Mouse (Mus musculus): Measurements from ENCODE around the gene Rims4.

Rims4 gene

DNA sequence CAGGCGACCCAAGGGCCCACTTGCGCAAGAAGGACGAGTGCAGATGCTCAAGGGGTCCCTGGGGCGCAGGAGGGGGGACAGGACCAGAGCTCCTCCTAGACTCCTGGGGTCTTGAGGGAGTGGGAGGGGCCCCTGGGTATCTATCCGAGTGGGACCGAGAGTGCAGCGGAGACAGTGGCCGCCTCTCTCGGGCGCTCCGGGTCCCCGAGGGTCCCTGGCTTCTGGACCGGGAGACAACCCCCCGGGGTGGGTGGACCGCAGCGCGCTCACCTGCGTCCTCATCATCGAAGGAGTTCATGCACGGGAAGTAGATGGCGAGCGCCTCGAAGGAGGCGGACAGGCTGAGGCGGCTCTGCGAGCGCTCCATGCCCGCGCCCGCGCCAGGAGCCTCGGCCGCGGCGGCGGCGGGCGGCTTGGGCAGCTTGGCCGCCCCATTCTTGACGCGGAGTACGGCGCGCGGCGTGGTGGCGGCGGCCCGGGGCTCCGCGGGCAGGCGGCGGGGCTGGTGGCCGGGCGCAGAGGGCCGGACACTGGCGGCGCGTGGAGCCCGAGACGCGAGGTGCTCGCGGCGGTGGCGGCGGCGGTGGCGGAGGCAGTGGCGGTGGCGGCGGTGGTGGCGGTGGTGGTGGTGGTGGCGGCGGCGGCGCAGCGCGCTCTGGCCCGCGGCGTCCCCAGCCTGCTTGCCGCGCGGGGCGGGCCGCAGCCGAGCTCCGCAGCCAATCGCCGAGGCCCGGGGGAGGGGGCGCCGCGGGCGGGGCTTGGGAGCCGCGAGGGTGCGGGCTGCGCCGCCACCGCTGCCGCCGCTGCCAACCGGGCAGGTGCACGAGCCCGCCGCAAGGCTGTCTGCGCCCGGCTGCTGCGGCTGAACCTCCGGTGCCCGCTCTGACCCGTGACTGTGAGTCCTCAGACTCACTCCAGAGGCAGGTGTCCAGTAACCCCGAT lies at the start of gene Rims4:
Rims4 (minus strand) TSS at position 367 of the 942 bp plus-strand sequence.
- peak in 1 of 2 experiments; percentile 21 for DNase-seq (ENCODE audit: low spot score in 2 of 2)

- no peak for DNase-seq (ENCODE audit: low spot score in 2 of 2)
These were observed 47.2 kb upstream of the Rims4 start for GRCm38 (mm10) chr2:163965706-163966105.

DNA sequence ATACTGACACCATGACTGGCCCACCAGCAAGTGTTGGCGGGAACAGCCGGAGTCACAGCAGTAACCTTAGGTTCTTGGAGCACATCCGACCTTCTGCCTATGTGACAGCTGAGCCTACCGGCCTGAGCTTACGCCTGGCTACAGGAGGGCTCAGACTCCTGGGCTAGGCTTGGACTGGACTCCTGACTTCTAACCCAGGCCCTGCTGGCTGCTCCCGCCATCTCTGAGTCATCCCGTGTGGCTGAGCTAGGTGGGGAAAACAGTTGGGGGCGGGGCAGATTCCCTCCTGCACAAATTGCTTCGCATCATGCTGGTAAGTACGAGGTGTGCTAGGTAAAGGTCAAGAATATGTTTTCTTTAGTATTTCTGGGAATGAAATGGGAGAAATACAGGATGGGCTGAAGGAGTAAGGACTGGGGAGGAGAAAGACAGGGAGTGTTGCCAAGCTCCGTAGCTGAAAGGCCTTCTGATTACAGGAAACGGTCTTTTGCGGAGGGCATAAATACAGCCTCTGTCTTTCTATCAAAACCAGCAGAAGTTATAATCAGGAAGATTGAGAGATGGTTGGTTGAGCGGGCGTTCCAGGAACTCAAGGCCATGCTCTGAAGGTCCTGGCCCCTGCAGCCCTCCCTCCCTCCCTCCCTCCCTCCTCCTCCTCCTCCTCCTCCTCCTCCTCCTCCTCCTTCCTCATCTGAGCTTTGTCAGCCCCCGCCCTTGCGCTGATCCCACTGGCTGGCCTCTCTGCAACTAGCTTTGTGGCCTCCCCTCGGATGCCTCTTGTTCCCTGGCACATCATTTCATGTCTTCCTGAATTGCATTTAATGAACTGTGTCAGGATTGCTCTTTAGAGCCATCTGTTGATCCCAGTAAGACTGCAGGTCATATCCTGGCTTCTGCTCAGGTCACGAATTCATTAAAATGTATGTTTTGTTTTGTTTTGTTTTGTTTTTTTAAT lies 46.4 kb upstream of the Rims4 start:
- DNase-seq (ENCODE audit: low spot score in 2 of 2) = no peak

- DNase-seq (ENCODE audit: low spot score in 2 of 2) = no peak
These were observed 35.3 kb upstream of the Rims4 start for GRCm38 (mm10) chr2:163953622-163954310.

- peak in 1 of 2 experiments; percentile 28 for DNase-seq (ENCODE audit: low spot score in 2 of 2)
These were observed 33.3 kb upstream of the Rims4 start for GRCm38 (mm10) chr2:163951770-163952169.

DNA sequence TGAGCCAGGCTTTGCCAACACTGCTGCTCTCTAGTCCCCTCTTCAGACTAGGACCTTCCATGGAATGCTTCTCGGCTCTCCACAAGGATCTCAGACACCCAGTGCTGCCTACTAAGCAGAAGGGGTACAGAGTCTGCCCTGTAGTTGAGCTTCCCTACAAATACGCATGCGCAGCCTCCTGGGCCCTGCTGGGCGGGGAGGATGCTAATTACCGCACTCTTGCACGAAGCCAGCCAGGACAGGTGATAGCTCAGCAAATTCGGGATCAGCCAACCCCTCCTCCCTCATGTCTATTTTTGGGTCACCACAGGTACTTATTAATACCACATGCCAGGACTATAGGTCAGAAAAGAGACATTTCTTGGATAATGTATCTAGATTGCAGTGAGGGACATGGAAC lies 29.5 kb upstream of the Rims4 start:
- DNase-seq (ENCODE audit: low spot score in 2 of 2) = no peak

- DNase-seq (ENCODE audit: low spot score in 2 of 2) = no peak
These were observed 27.7 kb upstream of the Rims4 start for GRCm38 (mm10) chr2:163946221-163946620.

DNA sequence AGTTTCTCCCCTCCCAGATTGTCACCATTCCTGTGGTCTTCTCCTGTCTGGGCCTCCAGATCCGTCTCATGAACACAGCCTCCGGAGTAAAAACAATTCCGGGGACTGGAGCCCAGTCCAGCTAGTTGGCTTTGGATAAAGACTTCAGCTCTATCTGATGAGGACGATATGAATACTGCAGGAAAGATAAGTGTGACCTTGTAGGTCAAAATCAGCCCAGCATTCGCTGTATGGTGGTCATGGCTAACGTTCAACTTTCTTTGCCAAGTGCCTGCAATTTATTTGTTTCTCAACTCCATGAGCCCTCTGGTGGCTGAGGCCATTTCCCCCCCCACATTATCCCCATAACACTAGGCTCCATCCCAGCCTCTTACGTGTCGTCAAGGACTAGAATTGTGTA lies 26.0 kb upstream of the Rims4 start:
- no peak for DNase-seq (ENCODE audit: low spot score in 2 of 2)

- no peak for DNase-seq (ENCODE audit: low spot score in 2 of 2)
These were observed 24.6 kb upstream of the Rims4 start for GRCm38 (mm10) chr2:163943056-163943455.

DNA sequence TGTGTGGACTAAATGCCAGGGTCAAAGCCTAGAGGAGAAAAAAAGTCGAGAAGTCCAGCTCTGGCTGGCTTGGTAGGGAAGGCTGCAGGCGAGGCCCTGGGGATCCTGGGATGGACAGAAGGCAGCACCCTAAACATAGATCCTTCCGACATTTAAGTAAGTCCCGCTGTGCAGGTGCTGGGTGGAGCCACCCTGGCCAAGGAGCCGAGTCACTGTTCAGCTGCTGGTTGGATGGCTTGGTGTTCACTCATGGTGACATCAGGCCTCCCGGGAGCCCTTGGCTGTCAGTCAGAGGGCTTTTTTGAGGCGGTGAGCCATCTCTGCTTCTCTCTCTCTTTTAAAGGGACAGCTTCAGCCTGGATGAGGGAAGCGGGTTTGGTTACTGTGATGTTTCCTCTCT lies 21.0 kb upstream of the Rims4 start:
- no peak for DNase-seq (ENCODE audit: low spot score in 2 of 2)

DNA sequence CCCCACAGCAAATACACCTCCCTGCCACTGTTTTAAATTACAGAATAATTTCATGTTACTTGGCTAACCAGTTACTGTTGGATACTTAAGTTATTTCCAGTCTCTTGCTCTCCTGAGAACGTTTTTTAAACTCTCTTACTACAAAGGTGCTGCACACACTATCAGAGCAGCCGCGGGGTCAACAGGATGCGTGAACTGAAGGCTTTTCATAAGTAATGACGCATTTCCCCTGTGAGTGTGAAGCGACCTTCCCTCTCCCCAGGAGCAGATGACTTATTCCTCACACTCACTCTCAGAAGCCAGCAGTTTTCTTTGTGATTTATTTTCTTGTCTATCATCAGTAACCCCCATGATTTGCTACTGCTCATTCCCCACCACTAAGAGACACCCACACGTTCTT lies 13.7 kb upstream of the Rims4 start:
- DNase-seq (ENCODE audit: low spot score in 2 of 2) = no peak

DNA sequence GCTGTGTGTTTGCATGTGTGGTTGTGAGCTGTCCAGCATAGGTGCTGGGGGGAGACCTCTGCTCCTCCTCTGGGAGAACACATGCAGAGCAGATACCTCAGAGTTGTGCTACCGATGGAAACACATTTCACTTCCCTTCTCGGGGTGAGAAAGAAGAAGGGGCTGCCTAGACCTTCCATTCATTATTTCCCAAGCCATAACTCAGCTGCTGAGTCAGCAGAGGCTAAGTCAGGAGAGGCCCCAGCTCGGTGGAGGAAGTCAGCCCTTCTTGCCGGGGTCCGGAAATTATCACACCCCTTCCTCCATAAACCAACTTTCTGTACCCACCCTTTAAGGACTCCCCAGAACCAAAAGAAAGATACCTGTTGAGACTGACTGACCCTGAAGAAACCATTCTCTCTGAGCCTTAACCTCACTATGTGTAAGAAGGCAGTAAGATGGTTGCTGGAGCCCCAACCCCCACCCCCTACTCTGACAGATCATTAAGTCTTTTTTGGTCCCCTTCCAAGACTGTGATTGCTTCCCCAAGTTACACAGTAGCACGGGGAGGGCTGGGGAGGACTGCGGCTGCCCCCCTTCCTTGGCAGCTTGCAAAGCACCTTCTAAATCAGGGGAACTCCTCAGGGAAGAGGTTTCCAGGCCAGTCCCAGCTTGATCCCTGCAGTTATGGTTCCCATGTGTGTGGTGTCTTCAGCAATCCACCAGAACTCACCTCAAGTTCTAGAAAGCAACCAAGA lies 10.1 kb upstream of the Rims4 start:
- no peak for DNase-seq (ENCODE audit: low spot score in 2 of 2)

GRCm38 (mm10) chr2:163925044-163925443 lies 6.6 kb upstream of the Rims4 start:
- no peak for DNase-seq (ENCODE audit: low spot score in 2 of 2)

DNA sequence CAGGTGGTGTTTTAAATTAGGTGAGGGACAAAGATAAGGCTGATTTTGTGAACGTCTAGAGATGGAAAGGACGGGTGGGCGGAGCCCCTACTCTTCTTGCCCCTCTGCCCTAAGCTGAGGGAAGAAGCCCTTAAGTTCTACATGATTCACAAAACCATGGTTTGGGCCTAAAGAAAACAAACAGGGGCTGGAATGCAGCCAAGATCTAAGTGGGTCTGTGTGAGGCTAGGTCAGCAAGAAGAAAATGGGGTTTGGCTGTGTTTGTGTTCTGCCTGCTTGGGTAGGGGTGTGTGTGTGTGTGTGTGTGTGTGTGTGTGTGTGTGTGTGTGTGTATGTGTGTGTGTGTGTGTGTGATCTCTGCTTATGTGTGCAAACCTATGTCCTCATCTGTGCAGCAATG lies 6.0 kb upstream of the Rims4 start:
- DNase-seq (ENCODE audit: low spot score in 2 of 2) = no peak

- no peak for DNase-seq (ENCODE audit: low spot score in 2 of 2)
These were observed 4.6 kb upstream of the Rims4 start for GRCm38 (mm10) chr2:163923113-163923512.

- no peak for DNase-seq (ENCODE audit: low spot score in 2 of 2)
These were observed 1.1 kb upstream of the Rims4 start for GRCm38 (mm10) chr2:163919581-163919980.

- no peak for DNase-seq (ENCODE audit: low spot score in 2 of 2)
These were observed 1.8 kb downstream of the Rims4 start for GRCm38 (mm10) chr2:163916703-163917102.

GRCm38 (mm10) chr2:163915294-163915791 lies 3.1 kb downstream of the Rims4 start:
- DNase-seq (ENCODE audit: low spot score in 2 of 2) = no peak

- no peak for DNase-seq (ENCODE audit: low spot score in 2 of 2)
These were observed 4.4 kb downstream of the Rims4 start for GRCm38 (mm10) chr2:163914107-163914506.

GRCm38 (mm10) chr2:163913704-163914103 lies 4.8 kb downstream of the Rims4 start:
- DNase-seq (ENCODE audit: low spot score in 2 of 2) = no peak
